Mouse (Mus musculus): ENCODE results near the gene Ceacam16. TPM values are rescaled to one million over a fixed set of nuclear protein-coding genes. Genes with fewer than 3 reads are reported as not detected.

The Ceacam16 gene
- polyA plus RNA-seq, 1 experiment = 0.16 TPM

DNA sequence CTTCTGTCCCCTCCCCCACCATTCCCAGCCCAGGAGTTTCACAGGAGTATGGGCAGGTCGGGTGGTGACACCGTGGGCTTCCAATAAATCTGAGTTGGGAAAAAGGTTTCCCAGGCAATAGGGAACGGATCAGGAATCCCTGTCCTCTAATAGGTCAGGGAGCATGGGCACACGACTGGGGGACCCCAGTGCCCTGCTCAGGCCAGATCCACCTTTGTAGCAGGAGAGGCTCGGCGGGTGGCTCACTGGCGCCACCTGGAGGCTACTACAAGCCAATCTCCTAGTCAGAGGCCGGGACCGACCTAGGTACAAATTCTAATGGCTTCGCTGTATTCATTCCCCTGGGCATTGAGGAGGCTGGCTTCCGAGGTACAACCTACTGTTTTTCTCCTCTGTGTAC lies 17.5 kb downstream of the Ceacam16 start:
- H3K4me3 ChIP-seq (ENCODE audit: insufficient read depth, low read depth, low read length) = no peak overlapping the region
- H3K36me3 ChIP-seq (ENCODE audit: control insufficient read depth, insufficient read depth, low read length) = no peaks in the 10 kb centered on the region
- H3K27me3 ChIP-seq (replicated peaks; ENCODE audit: control insufficient read depth, insufficient read depth, low read length) = no peaks in the 10 kb centered on the region
- peaks cover 3% of the 10 kb centered on the region; the same call in 1 of the 2 replicates for H3K4me1 ChIP-seq (ENCODE audit: control insufficient read depth, insufficient read depth, low read length)
- DNase-seq = peak; percentile 89
- TF ChIP-seq POLR2A (IDR thresholded peaks at IDR 0.05; ENCODE audit: low read depth, low read length) (no peak), CTCF (conservative IDR thresholded peaks at IDR 0.05; ENCODE audit: insufficient read depth, insufficient read length, low read depth, low read length) (peak; percentile 87)
- WGBS = 6% methylated on average over 11 of the region's 11 CpGs
- no peak overlapping the region for H3K27ac ChIP-seq (ENCODE audit: insufficient read depth, low read depth, low read length)

DNA sequence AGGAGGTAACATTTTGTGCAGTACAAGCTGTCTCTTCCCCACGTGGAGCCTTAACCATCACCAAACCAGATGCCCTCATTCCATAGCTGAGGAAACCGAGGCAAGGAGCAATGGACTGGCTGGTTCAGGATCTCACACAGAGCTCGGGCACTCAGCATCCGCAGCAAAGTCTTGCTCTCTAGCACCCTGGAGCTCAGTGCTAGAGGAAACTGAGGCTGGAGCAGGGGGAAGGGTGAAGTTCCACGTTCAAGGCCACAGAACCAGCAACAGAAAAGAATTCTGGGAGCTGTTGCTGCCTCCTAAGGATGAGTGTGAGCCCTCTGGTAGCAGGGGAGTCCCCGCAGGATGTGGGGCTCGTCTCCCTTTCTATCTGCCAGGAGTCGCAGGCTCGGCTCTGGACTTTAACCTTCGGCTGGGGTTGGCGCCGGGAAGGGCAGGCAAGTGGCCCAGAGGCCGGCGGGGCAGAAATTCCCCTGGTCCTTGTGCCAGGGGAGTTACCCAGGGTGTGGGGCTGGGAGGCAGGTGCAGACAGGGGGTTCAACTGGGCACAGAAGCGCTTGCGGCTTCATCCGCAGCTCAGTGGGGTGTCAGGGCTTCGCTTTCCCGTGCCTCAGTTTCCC lies 18.1 kb downstream of the Ceacam16 start:
- TF ChIP-seq POLR2A (IDR thresholded peaks at IDR 0.05; ENCODE audit: low read depth, low read length) = no peak
- TF ChIP-seq CTCF (conservative IDR thresholded peaks at IDR 0.05; ENCODE audit: insufficient read depth, insufficient read length, low read depth, low read length) = no peak
- Histone ChIP-seq H3K27ac (ENCODE audit: insufficient read depth, low read depth, low read length) (peak overlapping the region; percentile 56), H3K4me1 (ENCODE audit: control insufficient read depth, insufficient read depth, low read length) (peaks cover 3% of the 10 kb centered on the region; the same call in 1 of the 2 replicates), H3K36me3 (ENCODE audit: control insufficient read depth, insufficient read depth, low read length) (no peaks in the 10 kb centered on the region), H3K27me3 (replicated peaks; ENCODE audit: control insufficient read depth, insufficient read depth, low read length) (no peaks in the 10 kb centered on the region), H3K4me3 (ENCODE audit: insufficient read depth, low read depth, low read length) (no peak overlapping the region)
- 33% methylated on average over 19 of the region's 19 CpGs for WGBS
- DNase-seq = peak; percentile 94

DNA sequence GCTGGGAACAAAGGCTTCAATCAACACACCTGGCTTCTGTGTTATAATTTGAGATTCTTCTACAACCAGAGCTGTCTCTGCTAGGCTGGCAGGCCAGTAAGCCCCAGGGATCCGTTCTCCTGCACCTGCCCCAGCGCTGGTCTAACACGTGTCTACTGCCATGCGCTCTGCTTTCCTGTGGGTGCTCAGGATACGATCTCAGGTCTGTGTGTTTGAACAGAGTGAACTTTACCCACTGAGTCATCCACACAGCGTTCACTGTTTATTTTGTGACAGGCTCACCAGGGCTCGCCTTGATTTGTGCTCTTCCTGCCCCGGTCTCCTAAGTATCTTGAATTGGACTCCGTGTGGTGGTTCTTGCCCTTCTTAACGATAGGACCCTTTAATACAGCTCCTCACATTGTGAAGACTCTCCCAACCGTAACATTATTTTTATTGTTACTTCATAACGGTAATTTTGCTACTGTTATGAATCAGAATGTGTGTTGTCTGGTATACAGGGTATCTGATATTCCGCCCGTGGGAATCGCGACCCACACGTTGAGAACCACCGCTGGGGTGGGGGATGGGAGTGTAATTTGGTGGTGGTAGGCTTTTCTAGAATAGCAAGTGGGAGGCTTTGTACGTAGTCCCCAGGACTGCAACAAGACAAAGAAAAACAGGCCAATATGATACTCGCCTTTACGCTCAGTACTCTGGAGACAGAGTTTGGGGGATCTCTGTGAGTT lies 19.2 kb downstream of the Ceacam16 start:
- Histone ChIP-seq H3K27me3 (replicated peaks; ENCODE audit: control insufficient read depth, insufficient read depth, low read length) (no peaks in the 10 kb centered on the region), H3K36me3 (ENCODE audit: control insufficient read depth, insufficient read depth, low read length) (no peaks in the 10 kb centered on the region), H3K27ac (ENCODE audit: insufficient read depth, low read depth, low read length) (0 out of 2 replicates have a peak overlapping the region, but pooled peaks have one; percentile 1), H3K4me1 (ENCODE audit: control insufficient read depth, insufficient read depth, low read length) (peaks cover 3% of the 10 kb centered on the region; the same call in 1 of the 2 replicates), H3K4me3 (ENCODE audit: insufficient read depth, low read depth, low read length) (no peak overlapping the region)
- no peak for TF ChIP-seq CTCF (conservative IDR thresholded peaks at IDR 0.05; ENCODE audit: insufficient read depth, insufficient read length, low read depth, low read length)
- no peak for TF ChIP-seq POLR2A (IDR thresholded peaks at IDR 0.05; ENCODE audit: low read depth, low read length)
- DNase-seq = peak; percentile 75
- WGBS = 66% methylated on average over 21 of the region's 21 CpGs

DNA sequence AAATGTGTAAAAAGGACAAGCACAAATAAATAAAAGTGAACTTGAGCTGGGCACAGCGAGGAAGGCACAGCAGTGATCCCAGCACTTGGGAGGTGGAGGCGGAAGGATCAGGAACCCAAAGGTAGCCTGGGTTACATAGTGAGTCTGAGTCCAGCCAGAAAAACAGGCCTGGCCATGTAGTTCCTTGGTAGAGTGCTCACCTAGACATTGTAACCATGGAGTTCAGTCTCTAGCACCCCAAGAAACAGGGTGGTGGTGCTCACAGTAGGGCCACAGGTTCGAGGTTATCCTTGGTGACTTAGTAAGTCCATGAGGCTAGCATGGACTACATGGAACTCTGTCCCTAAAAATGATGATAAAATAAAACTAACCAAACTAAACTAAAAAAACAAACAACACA lies 20.2 kb downstream of the Ceacam16 start:
- no peak for DNase-seq
- Histone ChIP-seq H3K4me1 (ENCODE audit: control insufficient read depth, insufficient read depth, low read length) (peaks cover 3% of the 10 kb centered on the region; the same call in 1 of the 2 replicates), H3K36me3 (ENCODE audit: control insufficient read depth, insufficient read depth, low read length) (no peaks in the 10 kb centered on the region), H3K4me3 (ENCODE audit: insufficient read depth, low read depth, low read length) (no peak overlapping the region), H3K27me3 (replicated peaks; ENCODE audit: control insufficient read depth, insufficient read depth, low read length) (no peaks in the 10 kb centered on the region), H3K27ac (ENCODE audit: insufficient read depth, low read depth, low read length) (no peak overlapping the region)
- no peak for TF ChIP-seq POLR2A (IDR thresholded peaks at IDR 0.05; ENCODE audit: low read depth, low read length)
- TF ChIP-seq CTCF (conservative IDR thresholded peaks at IDR 0.05; ENCODE audit: insufficient read depth, insufficient read length, low read depth, low read length) = no peak
- WGBS = 94% methylated on average over 3 of the region's 3 CpGs

DNA sequence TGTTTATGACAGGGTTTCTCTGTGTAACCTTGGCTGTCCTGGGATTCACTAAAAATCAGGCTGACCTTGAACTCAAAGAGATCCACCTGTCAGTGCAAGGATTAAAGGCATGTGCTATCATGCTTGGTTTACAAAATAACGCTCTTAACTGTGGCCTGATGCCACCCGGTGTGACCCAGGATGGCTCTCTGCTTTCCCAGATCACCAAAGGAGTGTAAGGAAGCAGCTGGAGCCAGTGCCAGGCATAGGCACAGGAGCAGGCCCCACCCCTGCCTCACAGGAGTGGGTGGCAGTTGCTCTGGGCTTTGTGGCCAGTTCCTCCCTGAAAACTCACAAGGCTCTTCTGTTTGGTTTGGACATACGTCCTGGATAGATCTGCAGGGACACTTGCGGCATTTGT lies 20.7 kb downstream of the Ceacam16 start:
- Histone ChIP-seq H3K36me3 (ENCODE audit: control insufficient read depth, insufficient read depth, low read length) (no peaks in the 10 kb centered on the region), H3K4me3 (ENCODE audit: insufficient read depth, low read depth, low read length) (no peak overlapping the region), H3K27ac (ENCODE audit: insufficient read depth, low read depth, low read length) (no peak overlapping the region), H3K27me3 (replicated peaks; ENCODE audit: control insufficient read depth, insufficient read depth, low read length) (no peaks in the 10 kb centered on the region), H3K4me1 (ENCODE audit: control insufficient read depth, insufficient read depth, low read length) (peaks cover 3% of the 10 kb centered on the region; the same call in 1 of the 2 replicates)
- WGBS = 86% methylated on average over 4 of the region's 4 CpGs
- DNase-seq = no peak
- TF ChIP-seq POLR2A (IDR thresholded peaks at IDR 0.05; ENCODE audit: low read depth, low read length) (no peak), CTCF (conservative IDR thresholded peaks at IDR 0.05; ENCODE audit: insufficient read depth, insufficient read length, low read depth, low read length) (no peak)

DNA sequence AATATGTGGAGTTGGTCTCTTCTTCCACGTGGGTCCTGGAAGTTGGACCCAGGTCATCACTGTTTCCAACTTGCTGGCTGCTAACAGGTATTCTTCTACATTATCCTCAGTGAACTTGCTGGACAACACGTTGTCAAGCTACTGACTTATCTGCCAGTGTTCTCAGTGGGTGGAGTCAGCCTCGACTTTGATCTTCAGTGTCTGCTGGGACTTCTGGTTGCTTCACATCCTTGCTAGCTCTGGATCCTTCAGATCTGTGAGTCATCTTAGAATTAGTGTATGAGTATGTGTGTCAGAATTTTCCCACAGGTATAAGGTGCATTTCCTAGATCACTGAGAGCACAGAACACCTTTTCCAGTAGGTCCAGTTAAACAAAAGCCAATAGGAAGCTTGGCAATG lies 24.3 kb downstream of the Ceacam16 start:
- Histone ChIP-seq H3K27me3 (replicated peaks; ENCODE audit: control insufficient read depth, insufficient read depth, low read length) (no peaks in the 10 kb centered on the region), H3K4me3 (ENCODE audit: insufficient read depth, low read depth, low read length) (no peak overlapping the region), H3K27ac (ENCODE audit: insufficient read depth, low read depth, low read length) (no peak overlapping the region), H3K4me1 (ENCODE audit: control insufficient read depth, insufficient read depth, low read length) (no peaks in the 10 kb centered on the region; the same call in 1 of the 2 replicates), H3K36me3 (ENCODE audit: control insufficient read depth, insufficient read depth, low read length) (no peaks in the 10 kb centered on the region)
- DNase-seq = peak; percentile 47
- TF ChIP-seq CTCF (conservative IDR thresholded peaks at IDR 0.05; ENCODE audit: insufficient read depth, insufficient read length, low read depth, low read length) (no peak), POLR2A (IDR thresholded peaks at IDR 0.05; ENCODE audit: low read depth, low read length) (no peak)
- WGBS = 46% methylated on average over 3 of the region's 3 CpGs

DNA sequence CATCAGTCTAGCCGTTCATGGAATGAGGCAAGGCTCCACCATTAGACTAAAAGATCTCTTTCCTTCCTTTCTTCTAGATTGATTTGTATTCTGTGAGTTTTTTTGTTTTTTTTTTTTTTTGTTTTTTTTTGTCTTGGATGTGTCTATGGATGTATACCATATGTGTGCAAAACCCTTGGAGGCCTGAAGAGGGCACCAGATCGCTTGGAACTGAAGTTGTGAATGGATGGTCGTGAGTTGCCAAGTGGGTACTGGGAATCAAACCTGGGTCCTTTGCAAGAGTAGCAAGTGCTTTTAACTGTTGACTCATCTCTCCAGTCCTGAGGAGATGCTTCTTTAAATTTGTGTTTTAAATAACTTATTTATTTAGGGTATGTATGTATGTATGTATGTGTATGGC lies 27.0 kb downstream of the Ceacam16 start:
- Histone ChIP-seq H3K4me1 (ENCODE audit: control insufficient read depth, insufficient read depth, low read length) (peaks cover 11% of the 10 kb centered on the region; the same call in 1 of the 2 replicates), H3K27ac (ENCODE audit: insufficient read depth, low read depth, low read length) (no peak overlapping the region), H3K36me3 (ENCODE audit: control insufficient read depth, insufficient read depth, low read length) (no peaks in the 10 kb centered on the region), H3K4me3 (ENCODE audit: insufficient read depth, low read depth, low read length) (no peak overlapping the region), H3K27me3 (replicated peaks; ENCODE audit: control insufficient read depth, insufficient read depth, low read length) (no peaks in the 10 kb centered on the region)
- no peak for TF ChIP-seq POLR2A (IDR thresholded peaks at IDR 0.05; ENCODE audit: low read depth, low read length)
- TF ChIP-seq CTCF (conservative IDR thresholded peaks at IDR 0.05; ENCODE audit: insufficient read depth, insufficient read length, low read depth, low read length) = 0 out of 2 replicates have a peak, but pooled peaks have one; percentile 17
- WGBS = 65% methylated on average over 3 of the region's 3 CpGs
- DNase-seq = no peak

Measured in kidney, adult 2 months (tissue).